Mouse (Mus musculus) embryo, embryonic 9.5 days (tissue): ENCODE results near the gene Gm28230.

Source experiments
- DNase-seq: peaks from one replicate; pipeline ENCODE4 v3.0.0-alpha.2; 2017; ENCODE audit errors: extremely low spot score

Gene Gm28230

DNA sequence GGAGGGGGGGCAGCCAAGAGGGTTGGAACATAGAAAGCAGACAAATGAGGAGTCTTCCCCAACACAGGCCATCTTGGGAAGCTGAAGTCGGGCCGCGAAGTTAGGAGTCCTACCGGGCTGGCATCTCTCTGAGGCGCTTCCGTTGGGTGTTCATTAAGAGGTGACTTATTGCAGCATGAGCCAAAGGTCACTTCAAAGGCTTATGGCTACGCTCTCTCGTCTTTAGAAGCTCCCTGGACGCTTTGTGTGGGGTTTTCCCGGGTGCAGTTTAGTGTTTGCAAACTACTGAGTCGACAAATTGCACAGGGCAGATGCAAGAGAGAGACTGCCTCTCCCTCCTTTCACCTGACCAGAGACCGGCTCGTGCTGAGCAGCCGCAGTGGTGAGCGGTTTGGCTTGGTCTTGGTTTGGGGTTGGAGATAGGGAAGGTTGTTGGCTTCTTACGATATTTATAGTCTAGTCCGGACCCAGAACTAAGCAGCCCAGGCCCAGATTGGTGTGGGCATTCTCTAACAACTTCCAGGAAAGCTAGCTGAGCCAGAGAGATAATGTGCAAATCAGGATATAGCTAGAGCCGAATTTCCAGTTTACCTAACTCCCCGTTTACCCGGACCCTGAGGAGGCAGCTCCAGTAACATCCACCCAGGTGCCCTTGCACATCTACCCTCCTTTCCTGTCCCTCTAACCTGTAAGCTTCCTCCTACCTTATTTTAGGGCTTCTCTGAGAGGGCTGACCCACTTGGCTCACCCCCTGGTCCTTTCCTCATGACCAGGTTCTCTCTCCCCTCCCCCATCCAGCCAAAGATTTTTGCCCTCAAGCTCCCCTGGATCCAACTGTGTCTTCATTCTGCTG lies 12.3 kb downstream of the Gm28230 start:
- peak; percentile 72 for DNase-seq

DNA sequence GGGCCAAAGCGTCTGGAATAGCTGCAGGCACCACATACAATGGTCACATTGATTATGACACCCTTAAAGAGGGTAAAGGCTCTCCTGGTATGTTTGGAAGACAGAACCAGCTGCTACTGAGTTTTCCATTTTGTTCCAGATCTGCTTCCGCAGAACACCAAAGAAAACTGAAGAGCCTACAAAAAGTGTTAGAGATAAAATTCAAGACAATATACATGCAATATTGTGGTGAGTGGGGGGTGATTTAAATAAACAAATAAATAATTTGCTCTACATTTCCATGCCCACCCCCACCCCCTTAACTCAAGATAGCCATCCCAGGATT lies 12.9 kb downstream of the Gm28230 start:
- no peak for DNase-seq

DNA sequence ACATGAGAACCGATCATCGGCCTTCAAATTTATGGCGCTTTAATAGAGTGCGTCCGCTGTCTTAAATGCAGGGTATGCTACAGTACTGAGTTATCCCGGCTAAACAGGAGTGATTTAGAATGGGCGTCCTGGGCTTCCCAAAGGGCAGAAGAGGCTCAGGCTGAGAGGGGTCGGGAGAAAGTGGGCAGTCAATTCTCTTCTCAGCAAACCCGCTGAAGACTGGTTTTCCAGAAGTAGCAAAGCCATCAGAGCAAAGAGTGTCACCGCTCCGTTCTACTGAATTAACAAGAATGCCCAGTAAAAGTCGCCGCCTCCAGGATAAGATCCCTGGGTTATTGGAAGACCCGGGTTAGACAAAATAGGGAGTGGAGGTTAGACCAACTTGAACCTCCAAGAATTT lies 13.3 kb downstream of the Gm28230 start:
- peak; percentile 37 for DNase-seq

- DNase-seq: peak; percentile 68
Measured at GRCm38 (mm10) chr2:74740311-74741091, 14.0 kb downstream of the Gm28230 start.

DNA sequence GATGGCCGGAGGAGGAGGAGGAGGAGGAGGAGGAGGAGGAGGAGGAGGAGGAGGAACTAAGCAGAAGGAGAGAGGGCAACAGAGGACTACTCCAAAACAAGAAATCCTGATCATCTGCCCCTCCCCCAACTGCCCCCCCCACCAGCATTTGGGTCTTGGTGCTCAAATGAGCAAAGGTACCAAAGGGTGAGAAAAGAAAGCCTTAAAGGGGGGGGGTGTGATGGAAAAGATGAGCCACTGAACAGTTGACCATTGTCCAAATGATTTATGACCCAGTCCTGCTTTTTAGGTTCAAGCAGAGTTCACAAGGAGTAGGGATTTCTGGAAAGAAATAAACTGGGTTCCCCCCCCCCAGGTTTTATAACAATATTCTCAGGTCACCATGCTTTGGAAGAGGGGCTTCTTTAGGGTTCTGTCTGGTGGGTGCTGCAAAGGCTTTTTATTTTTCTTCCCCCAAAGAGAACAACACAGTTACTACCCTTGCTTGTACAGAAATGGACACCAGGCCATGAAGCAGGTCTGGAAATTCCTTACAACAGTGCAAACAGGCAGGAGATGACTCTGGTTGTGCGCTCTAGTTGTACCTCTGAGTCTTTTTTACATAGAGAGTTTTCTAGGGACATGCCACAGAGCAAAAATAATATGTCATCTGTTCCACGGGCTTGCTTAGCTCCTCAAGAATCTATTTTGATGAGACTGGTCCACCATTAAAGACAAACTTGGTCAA lies 14.9 kb downstream of the Gm28230 start:
- DNase-seq: peak; percentile 76

- peak; percentile 58 for DNase-seq
Measured at GRCm38 (mm10) chr2:74741979-74742277, 15.4 kb downstream of the Gm28230 start.

DNA sequence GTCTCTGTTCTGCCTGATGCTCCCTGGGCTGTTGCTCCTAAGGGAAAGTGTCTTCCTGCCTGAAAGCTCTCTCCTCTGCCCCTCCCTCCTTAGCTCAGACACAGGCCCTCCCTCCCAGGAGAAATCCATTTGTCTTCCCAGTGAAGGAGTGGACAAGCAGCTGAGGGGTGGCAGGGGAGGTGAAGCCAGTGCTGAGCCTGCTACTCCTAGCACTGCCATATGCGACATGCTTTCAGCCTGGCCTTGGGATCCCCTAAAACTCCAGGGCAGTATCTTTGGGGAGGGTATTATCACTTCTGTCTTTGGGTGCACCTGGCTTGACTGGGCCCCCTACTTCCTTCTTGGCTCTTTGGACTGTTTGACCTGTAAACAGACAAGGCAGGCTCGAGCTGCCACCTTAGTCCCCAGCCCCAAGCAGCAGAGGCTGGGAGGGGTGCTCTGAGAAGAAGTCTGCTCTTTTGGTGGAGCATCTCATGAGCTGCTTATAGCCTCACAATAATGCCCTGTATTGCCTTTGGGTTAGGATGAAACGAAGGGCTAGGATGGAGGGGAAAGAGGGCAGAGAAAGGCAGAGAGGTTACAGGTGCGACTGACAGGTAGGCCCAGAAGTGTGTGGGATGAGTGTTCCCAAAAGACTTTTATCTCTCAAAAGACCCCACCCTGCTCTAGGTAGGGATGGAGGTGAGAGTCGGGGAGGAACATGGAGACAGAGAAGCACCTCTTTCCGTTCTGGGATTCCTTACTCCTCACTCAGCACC lies 19.2 kb downstream of the Gm28230 start:
- DNase-seq: peak; percentile 74

DNA sequence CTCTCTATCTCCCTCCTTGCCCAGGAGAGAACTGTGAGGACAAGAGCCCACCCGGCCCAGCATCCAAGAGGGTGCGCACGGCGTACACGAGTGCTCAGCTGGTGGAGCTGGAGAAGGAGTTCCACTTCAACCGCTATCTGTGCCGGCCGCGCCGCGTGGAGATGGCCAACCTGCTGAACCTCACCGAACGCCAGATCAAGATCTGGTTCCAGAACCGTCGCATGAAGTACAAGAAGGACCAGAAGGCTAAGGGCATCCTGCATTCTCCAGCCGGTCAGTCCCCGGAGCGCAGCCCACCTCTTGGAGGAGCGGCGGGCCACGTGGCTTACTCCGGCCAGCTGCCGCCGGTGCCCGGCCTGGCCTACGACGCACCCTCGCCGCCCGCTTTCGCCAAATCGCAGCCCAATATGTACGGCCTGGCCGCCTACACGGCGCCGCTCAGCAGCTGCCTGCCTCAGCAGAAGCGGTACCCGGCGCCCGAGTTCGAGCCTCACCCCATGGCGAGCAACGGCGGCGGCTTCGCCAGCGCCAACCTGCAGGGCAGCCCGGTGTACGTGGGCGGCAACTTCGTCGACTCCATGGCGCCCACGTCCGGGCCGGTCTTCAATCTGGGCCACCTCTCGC lies 19.9 kb downstream of the Gm28230 start:
- DNase-seq: peak; percentile 57

- DNase-seq: peak; percentile 68
Measured at GRCm38 (mm10) chr2:74747006-74747405, 20.5 kb downstream of the Gm28230 start.

DNA sequence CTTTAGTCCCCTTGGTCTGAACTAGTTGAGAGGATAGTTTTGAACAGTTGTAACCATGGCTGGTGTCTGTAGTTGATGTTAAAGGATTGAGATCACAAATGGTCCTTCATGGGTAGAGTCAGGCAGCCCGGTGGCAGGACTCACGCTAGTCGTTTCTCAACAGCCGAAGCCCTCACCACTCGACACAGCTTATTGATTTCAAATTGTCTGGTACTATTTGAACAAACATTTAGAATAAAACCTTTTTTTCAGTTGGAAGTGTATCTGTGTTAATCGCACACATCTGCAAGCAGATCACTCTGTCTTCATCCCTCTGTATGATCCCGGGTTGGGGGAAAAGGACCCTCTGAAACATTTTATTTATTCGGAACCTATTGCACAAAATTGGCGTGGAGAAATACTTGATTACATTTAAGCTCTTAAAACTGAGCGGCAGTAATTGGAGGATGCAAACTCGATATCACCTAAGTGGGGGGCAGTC lies 21.2 kb downstream of the Gm28230 start:
- DNase-seq: peak; percentile 59

GRCm38 (mm10) chr2:74748436-74748995 lies 22.0 kb downstream of the Gm28230 start:
- DNase-seq: peak; percentile 51

DNA sequence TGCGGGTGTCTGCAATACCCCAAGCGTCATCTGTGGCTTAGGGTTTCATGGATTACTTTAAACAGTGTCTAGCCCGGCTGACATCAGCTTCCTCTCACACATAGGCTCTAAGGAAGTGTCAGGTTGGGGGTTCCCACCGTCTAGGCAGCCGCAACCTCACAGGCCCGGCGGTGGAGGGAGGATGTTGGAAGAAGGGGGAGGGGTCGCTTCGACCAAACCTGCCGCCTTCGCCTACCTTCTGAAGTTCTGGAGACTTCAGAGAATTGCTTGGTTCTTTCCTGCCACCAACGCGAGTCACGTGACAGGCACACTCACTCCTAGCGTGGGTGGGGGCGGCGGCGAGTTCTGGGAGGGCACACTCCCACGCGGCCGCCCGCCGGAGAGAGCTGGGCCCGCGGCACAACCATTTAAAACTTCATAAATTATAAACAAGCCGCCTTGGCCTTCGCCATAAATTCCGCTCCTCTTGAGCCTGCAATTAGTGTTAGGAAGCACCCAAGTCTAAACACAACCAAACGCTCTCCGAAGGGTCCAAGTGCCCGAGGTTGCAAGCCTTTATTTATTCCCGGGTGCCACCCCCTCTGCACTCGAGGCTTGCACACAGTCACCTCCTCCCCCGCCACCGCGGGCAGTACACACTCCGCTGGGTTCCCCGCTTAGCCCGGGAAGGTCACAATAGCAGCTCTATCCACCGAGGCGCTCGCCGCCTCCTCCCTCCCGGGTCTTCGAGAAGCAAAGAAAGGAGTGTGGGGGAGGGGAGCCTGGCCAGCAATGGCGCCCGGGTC lies 23.0 kb downstream of the Gm28230 start:
- DNase-seq: peak; percentile 88

GRCm38 (mm10) chr2:74750731-74751250 lies 24.3 kb downstream of the Gm28230 start:
- peak; percentile 27 for DNase-seq

DNA sequence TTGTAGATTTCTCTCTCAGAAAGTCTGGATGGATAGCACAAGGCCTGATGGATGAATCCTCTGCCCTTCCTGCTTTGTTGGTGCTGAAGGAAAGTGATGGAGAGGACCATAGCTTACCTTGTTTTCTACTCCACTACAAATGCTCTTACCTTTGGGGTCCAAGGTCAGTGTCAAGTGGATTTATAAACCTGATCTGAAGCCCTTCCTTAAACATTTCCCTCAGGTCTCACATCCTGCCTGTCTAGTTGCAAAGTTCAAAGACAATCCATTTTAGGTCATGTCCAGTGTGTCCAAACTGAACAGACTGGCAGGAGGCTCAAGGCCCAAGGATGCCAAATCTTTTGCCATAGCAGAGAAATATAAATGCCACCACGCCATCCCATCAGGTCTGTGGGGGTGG lies 25.3 kb downstream of the Gm28230 start:
- peak; percentile 16 for DNase-seq

DNA sequence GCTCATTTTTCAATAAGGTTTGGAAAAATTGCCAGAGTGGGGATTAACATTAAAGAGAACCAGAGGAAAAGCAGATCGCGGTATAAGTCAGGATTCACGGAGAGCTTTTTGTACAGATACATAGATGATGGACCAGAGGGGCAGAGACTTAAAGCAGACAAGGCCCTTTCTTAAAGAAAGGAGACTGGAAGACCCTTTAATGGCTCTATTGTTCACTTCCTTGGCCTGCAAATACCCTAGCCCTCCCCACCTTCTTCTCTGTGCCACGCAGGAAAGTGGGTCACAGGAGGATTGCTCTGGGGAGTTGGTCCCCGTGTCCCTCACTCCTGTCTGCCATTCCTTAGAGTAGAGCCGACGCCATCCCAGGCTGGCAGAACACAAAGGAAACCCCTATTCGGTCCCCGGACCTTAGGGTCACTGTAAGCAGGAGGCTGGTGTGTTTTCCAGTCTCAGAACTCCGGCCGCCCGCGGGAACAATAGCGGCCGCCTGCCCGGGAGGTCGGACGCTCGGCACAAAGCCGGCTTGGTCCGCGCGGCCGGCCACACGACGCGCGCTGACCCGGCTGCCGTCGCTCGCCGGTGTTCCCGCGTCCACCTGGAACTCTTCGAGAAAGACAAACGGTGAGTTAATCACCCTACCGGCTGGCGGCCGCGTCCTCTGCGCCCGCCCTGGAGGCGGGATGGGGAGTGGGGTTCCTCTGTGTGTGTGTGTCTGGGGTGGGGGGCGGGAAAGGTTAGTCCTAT lies 26.1 kb downstream of the Gm28230 start:
- DNase-seq: peak; percentile 81

DNA sequence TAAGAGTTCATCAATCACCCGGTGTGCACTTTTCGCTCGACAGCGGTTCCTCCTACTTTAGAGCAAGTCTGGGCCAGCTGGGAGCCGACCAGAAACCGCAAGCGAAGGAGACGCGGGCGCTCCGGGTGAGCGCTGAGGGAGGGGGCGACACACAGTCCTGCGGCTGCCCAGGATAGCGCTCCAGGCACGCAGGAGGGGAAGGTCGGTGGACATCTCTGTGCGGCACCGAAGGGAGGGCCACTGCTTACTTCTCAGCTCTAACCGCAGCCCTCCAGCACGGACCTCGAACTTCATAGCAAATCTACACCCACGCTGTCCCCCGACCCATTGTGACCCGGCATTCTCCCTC lies 26.6 kb downstream of the Gm28230 start:
- no peak for DNase-seq

GRCm38 (mm10) chr2:74753711-74754110 lies 27.2 kb downstream of the Gm28230 start:
- DNase-seq: no peak

GRCm38 (mm10) chr2:74760146-74760545 lies 33.6 kb downstream of the Gm28230 start:
- peak; percentile 52 for DNase-seq

DNA sequence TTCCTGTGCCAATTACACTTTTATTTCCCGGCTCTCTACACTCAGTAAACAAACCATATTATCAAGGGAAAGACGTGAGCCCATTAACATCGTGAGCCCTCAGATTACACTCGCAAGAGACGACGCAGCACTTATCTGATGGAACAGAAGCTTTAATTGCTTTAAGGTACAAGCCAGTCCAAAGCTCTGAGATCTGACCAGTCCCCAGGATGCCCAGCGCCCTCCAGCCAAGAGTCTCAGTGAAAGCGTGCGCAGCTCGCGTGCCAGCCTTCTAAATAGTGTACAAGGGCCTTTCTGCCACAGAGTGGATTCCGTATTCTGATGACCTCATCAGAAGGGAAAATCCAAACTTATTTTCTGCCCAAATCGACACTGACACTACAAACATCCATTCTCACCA lies 35.4 kb downstream of the Gm28230 start:
- DNase-seq: peak; percentile 27
